Mouse (Mus musculus): ENCODE results near the gene Cyp17a1.

DNA sequence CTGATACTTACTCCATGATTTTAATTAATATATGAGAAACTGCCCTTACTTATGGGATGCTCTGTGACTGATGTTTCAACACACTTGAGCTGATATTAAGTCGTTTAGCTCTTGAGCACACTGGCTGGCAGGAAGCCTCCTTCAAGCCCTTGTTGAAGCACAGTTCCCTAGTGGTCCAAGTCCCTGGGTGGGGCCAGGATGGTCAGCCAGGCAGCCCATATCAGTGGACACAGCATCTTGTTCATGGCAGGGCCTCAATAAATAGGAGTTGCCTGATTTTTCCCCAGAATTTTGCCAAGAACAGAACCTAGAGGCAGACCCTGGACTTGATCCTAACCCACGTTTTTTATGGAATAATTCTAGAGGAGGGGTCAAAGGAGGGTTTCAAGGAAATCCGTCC, 25.7 kb downstream of the Cyp17a1 start:
- TF ChIP-seq CTCF (IDR thresholded peaks at IDR 0.05; ENCODE audit: borderline replicate concordance, extremely low read depth, insufficient read depth, insufficient read length) (no peak), POLR2A (IDR thresholded peaks at IDR 0.05; ENCODE audit: borderline replicate concordance, extremely low read depth, insufficient read depth, insufficient read length, poor library complexity, severe bottlenecking) (no peak)
